Mouse (Mus musculus): ENCODE results near the gene Hoxd10. TPM values are rescaled to one million over a fixed set of nuclear protein-coding genes. Genes with fewer than 3 reads are reported as not detected.

Hoxd10 gene
- not detected for total RNA-seq (2023)

GRCm38 (mm10) chr2:74691022-74691951, at the start of gene Hoxd10:
Hoxd10 (plus strand) TSS chr2:74691924.

GRCm38 (mm10) chr2:74659507-74660005, 32.2 kb upstream of the Hoxd10 start, which contains the start of gene Evx2:
Evx2 (minus strand) TSS chr2:74659557.

GRCm38 (mm10) chr2:74667842-74668357, 23.8 kb upstream of the Hoxd10 start, which contains the start of gene Hoxd13:
Hoxd13 (plus strand) TSS chr2:74668310.

GRCm38 (mm10) chr2:74674881-74675665, 16.7 kb upstream of the Hoxd10 start, which contains the start of gene Hoxd12:
Hoxd12 (plus strand) TSS chr2:74675013.

GRCm38 (mm10) chr2:74678891-74679595, 12.7 kb upstream of the Hoxd10 start, which contains the start of gene Hoxd11:
Hoxd11 (plus strand) TSS chr2:74679557.

GRCm38 (mm10) chr2:74697567-74698121, 5.9 kb downstream of the Hoxd10 start, which contains the start of gene Hoxd9:
Hoxd9 (plus strand) TSS chr2:74697727.

GRCm38 (mm10) chr2:74704393-74704998, 12.8 kb downstream of the Hoxd10 start, which contains the start of gene Hoxd8:
Hoxd8 (plus strand) TSS chr2:74704615.

GRCm38 (mm10) chr2:74711721-74712621, 20.2 kb downstream of the Hoxd10 start, which contains the start of the genes Hoxd3 and Hoxd4:
Hoxd3 (plus strand) TSS chr2:74711927.
Hoxd4 (plus strand) TSS chr2:74711929.

GRCm38 (mm10) chr2:74726551-74726950, 34.8 kb downstream of the Hoxd10 start, which contains the start of gene Gm28230:
Gm28230 (plus strand) TSS chr2:74726728.

Other genes starting within 250 kb of the Hoxd10 start
- 10 to 100 TPM; 42.3 to 47.5 TPM for gene Lnpk, start 112.5 kb upstream of the Hoxd10 start, total RNA-seq (2023)
- gene Evx2, start 32.4 kb upstream of the Hoxd10 start, total RNA-seq (2023) = not detected
- gene Hoxd13, start 23.6 kb upstream of the Hoxd10 start, total RNA-seq (2023) = not detected
- not detected for gene Hoxd12, start 16.9 kb upstream of the Hoxd10 start, total RNA-seq (2023)
- not detected for gene Hoxd11, start 12.4 kb upstream of the Hoxd10 start, total RNA-seq (2023)
- not detected for gene Hoxd9, start 5.8 kb downstream of the Hoxd10 start, total RNA-seq (2023)
- not detected for gene Hoxd8, start 12.7 kb downstream of the Hoxd10 start, total RNA-seq (2023)
- gene Hoxd3, start 20.0 kb downstream of the Hoxd10 start, total RNA-seq (2023) = not detected
- not detected for gene Hoxd4, start 20.0 kb downstream of the Hoxd10 start, total RNA-seq (2023)
- not detected for gene Gm28230, start 34.8 kb downstream of the Hoxd10 start, total RNA-seq (2023)
- not detected for gene Hoxd1, start 71.1 kb downstream of the Hoxd10 start, total RNA-seq (2023)
- 10 to 100 TPM; 14.1 to 14.7 TPM for gene Mtx2, start 133.9 kb downstream of the Hoxd10 start, total RNA-seq (2023)

Data from neutrophil, adult 59 days (primary cell).